Mouse (Mus musculus) lung, postnatal 14 days (tissue): ENCODE measurements around the gene Olfr113.
"Not testable (repeated sequence)": the region's sequence is repeated elsewhere in the genome, so short reads cannot be mapped to it uniquely, and the experiment has no call there.

Experiments
- DNase-seq: peaks from one replicate; pipeline ENCODE4 v3.0.0; 2021

The Olfr113 gene

DNA sequence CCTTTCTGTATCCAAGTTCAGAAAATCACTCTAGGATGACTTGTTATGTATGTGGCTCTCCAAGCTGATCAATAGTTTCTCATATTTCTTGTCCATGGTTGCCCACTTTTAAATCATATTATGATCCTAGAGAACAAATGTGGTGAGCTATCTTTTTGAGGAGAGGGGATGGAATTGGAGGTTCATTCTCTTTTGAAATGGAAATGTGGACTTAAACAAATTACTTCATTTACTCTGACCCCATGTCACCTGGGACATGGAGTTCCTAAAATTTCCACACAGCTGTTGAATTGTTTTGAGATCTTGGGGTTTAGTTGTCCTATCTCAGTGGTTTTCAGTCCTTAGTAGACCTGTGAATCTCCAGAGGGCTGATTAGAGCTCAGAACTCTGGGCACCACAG, at the start of gene Olfr113:
Gene Olfr113, minus strand, starts transcription at position 101 of the 400 bp plus-strand sequence.
- no peak for DNase-seq

DNA sequence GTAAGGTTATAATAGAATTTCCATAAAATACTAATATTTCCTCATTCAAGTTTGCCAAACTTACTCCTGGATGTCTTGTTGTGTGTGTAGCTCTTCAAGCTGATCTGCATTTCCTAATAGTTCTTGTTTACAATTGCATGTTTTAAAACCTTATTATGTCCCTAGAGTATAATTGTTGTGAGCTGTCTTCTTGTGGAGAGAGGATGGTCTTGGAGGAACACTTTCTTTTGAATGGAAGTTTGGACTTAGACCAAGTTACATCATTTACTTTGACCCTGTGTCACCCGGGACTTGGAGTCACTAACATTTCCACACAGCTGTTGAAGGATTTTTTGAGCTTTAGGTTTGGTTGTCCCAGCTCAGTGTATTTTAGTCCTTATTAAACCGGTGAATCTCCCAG, 49.5 kb upstream of the Olfr113 start, which contains the start of the genes Olfr115 and Olfr116:
Gene Olfr115, minus strand, starts transcription at position 101 of the 400 bp plus-strand sequence.
Gene Olfr116, minus strand, starts transcription at position 191 of the 400 bp plus-strand sequence.
- DNase-seq: no peak

- DNase-seq: no peak
These were observed 15.2 kb upstream of the Olfr113 start, which contains the start of gene Olfr114 for GRCm38 (mm10) chr17:37592643-37593042. Olfr114 (minus strand) TSS chr17:37592743.

- DNase-seq: no peak
These were observed 8.1 kb downstream of the Olfr113 start, which contains the start of gene Olfr112 for GRCm38 (mm10) chr17:37569351-37569750. Olfr112 (minus strand) TSS chr17:37569451.

GRCm38 (mm10) chr17:37558913-37559615, 18.4 kb downstream of the Olfr113 start:
- DNase-seq: no peak

DNA sequence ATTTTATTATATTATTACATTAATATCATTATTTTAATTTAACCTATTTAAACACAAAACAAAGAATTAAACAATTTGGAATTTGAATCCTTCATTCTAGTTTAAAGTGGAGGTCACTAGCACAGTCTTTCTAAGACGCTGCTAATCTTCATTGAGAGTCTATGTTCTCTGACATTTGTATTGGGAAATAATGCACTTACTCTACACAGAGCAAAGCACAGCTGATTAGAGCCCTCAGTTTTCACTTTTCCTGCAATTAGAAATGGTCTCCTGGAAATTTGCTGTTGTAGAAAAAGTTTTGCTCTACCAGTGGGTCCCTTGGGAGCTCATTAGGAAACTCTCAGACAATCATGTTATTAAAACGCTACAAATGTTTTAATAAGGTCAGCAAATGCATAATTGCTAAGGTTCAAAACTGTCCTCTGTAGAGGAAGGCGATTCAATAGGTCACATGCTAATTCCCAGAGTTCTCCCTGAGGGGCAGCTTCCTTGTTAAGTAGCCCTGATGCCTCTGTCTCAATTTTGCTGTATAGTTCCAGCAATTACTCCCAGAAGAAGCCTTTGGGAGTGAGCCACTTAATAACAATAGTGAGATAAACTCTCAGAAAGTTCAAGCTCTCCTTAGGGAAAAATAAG, 33.5 kb downstream of the Olfr113 start:
- no peak for DNase-seq

DNA sequence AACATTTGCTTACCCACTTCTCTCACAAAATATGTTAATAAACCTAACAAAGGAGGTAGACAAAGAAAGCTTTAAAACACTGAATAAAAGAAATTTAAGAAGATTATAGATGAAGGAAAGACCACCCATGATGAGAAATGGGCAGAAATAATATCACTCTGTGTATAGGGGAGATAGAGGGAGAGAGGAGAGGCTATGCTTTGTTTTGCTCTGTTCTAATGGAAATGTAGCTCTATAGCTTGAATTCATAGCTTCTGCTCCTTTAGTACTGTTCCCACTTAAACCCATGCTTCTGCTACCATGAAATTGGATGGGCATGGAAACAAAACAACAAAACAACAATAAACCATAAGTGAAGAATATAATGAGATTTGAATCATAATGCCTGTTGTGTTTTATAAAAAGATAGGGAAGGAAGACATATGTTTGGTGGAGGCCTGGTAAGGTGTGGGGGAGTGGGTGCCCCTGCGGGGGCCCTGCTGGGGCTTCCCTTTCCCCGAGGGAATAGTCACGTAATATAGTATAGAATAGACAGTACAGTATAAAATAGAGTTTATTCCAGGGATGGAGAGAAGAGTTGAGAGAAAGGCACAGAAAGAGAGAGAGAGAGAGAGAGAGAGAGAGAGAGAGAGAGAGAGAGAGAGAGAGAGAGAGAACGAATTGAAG, 35.9 kb downstream of the Olfr113 start:
- no peak for DNase-seq

DNA sequence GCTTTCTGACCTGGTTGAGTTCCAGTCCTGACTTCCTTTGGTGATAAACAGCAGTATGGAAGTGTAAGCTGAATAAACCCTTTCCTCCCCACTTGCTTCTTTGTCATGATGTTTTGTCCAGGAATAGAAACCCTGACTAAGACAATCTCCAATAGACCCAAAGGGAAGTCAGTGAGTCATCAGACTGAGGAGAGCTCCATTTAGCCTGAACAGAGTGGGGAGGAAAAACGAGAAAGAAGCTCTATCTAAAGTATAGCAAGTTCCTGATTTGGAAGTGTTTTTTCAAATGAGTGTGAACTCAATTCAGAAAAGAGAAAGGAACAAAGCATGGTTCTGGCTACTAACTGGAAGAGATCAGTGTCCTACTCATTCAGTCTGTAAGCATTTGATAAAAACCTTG, 39.0 kb downstream of the Olfr113 start:
- not testable (repeated sequence) for DNase-seq

DNA sequence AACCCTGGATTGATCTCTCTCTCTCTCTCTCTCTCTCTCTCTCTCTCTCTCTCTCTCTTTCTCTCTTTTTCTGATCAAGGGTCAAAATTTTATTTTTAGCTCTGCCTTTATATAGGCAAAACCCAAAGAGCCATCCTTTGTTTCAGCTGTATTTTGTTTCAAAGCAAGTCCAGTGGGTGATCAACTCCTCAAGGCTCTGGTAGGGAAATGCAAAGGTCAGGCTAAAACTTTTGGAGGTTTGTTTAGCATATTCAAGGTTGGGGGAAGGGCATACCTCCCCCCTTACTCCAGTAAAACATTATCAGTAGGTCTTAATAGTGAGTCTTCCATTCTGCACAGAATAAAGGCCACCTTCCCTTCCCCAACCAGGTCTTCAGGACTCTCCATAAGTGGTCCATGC, 42.3 kb downstream of the Olfr113 start:
- DNase-seq: no peak

DNA sequence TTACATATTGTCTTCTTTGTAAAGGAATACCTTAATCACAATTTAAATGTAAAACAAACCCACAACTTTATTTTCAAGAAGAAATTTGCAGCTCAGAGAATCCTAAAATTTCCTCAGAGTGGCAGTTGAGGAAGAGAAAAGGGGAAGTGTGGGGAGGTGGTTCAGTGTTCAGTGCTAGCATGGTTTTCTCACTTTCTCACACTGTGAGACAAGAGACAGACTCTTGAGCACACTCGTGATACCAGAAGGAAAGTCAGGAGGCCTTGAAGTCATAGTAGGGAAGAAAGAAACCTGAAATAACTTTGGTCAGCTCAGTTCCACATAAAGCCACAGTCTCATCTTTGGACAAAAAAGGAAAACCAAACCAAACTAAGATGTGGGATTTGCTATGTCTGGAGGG, 52.0 kb downstream of the Olfr113 start:
- not testable (repeated sequence) for DNase-seq

GRCm38 (mm10) chr17:37524612-37525011, 52.9 kb downstream of the Olfr113 start:
- not testable (repeated sequence) for DNase-seq
